Mouse (Mus musculus) c-Kit-positive CD71-positive TER-119-positive erythroid progenitor cells, embryonic 14.5 days (primary cell): ENCODE data around the gene S1pr1.
A peak's percentile ranks its signal among the peaks of the same experiment; 100 is the strongest.

Source experiments
- DNase-seq: peaks from one replicate; pipeline ENCODE4 v3.0.0-alpha.2; 2013; ENCODE audit warnings: low spot score

Gene S1pr1

DNA sequence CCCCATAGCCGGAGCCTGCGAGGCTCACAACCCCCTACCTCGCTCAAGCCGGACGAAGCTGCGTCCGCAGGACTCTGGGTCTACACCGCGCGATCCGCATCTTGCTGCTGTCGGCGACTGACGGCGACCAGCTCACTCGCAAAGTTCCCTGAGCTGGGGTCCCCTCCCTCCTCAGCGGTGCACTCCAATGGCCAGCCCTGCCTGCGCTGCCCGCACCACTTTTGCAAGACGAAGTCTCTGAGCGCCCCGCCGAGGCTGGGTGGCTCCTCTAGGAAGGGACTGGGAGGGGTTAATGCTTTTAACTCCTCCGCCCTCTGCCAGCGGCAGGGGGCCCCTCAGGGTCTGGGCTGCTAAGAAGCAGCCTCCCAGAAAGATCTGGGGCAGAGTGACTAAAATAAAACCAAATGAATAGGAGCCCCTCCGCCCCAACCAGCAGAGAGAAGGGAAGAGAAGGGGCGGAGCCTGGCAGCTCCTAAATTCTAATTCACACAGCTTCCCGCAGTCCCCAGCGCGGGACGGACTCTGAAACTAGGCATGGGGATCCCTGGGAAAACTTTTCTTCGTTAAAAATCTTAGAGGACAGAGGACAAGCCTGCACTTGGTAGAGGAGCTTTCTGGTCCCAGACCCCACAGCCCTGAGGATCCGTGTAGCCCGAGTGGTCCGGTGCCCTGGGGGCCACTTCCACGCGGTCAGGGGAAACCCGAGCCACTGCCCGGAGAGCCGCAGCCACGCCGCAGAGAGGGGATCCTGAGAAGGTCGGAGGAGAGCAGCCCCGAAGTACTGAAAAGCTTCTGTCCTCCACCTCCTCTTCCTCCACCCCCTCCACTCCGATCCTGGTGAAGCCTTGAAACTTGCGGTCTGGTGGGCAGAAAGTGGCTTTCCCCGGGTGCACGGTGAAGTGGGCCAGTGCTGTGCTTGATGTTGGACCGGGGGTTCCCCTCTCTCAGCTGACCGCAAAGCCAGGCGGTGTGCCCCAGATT is at the start of gene S1pr1:
TSS of gene S1pr1 (minus strand) at position 402 of the 981 bp plus-strand sequence.
- peak; percentile 46 for DNase-seq

DNA sequence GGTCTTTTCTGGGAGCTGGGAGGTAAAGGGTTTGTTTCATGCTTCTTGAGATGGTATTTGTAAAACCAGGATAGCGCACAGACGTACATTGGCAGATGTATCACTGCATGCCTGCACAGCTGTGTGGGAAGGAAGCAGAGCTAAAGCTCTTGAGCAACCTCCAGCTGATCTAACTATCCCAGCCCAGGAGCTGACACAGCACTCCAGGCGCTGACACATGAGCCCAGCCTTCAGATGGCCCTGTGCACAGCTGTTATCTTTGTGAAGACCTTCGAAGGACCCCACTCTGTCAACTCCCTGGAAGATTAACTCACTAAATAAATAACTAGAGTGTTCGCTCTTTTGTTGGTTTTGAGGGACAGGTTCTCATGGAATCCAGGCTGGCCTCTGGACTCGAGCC is 48.4 kb upstream of the S1pr1 start:
- no peak for DNase-seq

DNA sequence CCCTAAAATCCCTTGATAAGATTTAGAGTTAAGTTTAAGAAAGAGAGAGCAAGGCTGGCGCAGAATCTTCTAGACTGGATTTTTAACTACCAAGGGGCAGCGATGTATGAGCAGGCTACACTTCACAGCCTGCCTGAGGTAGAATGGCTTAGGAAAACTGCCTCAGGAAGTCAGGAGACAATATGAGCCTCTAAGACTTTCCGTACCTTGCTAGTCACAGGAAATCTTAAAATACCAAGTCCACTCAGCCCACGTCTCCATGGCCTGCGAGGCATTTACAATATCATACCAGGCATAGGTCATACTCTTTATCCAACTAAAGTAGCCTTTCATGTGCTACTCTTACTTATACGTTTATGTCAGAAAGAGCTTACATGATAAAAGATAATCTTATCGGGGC is 48.0 kb upstream of the S1pr1 start:
- DNase-seq = no peak

DNA sequence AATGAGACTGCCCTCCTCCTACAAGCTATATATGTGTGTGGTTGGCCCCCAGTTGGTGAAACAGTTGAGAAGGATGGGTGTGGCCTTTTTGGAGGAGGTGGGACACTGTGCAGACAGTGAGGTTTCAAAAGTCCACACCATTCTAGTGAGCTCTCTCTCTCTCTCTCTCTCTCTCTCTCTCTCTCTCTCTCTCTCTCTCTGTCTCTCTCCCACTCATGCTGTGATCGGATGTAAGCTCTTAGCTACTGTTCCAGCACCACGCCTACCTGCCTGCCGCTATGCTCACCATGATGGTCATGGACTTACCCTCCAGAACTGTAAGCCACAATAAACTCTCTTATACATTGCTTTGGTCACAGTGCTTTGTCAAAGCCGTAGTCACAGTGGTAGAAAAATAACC is 44.8 kb upstream of the S1pr1 start:
- DNase-seq = no peak

DNA sequence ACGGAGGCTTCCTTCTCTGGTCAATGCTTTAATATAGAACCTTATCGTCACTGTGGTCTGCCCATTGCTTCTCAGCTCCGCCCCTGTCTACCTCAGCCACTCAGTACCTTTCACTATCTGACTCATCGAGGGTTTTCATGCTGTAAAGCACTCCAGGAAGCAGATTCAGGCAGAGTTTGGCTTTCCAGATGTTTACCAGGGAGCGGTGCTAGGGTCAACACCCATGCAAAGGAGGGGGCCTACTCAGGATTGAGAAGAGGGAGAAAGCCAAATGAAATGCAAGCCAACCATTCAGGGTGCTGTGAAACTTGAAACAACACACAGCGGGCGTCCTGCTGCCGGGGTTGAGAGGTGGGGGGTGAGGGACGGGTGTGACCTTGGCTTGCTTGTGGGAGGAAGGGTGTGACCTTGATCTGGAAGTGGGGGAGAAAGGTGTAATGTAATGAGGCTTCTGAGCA is 43.6 kb upstream of the S1pr1 start:
- DNase-seq = peak; percentile 11

DNA sequence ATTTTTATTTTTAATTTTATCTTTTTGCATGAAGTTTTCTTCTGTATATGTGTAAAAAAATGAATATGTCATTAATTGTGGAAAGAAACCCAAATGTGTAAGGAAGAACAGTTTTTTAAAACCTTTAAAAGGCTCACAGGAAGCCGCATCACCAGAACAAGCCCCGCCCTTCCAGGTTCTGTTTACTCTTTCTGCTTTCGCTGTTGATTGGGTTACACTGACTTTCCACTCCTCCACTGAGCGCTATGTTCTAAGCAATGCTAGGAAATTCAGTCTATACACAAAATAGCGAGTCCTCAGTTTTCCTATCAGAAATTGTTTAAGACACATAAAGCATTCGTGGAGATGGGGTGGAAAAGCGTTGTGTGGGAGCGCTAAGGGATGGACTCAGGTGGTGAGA is 39.6 kb upstream of the S1pr1 start:
- DNase-seq = no peak

DNA sequence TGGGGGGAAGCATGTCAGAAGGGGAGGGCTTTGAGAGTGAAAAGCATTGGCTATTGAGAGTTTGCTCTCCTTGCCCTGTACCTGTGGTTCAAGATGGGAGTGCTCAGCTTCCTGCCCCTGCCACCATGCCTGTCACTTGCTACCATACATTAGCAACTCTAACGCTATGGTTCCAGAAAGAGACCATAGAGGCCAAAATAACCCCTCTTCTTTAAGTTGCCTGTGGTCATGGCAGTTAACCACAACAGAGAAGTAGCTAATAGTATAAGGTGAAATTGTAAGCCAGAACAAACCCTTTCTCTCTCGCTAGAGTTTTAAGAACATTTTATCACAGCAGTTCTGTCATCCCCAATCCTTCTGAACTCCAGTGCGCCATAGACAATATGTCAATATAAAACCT is 35.5 kb upstream of the S1pr1 start:
- DNase-seq = no peak

DNA sequence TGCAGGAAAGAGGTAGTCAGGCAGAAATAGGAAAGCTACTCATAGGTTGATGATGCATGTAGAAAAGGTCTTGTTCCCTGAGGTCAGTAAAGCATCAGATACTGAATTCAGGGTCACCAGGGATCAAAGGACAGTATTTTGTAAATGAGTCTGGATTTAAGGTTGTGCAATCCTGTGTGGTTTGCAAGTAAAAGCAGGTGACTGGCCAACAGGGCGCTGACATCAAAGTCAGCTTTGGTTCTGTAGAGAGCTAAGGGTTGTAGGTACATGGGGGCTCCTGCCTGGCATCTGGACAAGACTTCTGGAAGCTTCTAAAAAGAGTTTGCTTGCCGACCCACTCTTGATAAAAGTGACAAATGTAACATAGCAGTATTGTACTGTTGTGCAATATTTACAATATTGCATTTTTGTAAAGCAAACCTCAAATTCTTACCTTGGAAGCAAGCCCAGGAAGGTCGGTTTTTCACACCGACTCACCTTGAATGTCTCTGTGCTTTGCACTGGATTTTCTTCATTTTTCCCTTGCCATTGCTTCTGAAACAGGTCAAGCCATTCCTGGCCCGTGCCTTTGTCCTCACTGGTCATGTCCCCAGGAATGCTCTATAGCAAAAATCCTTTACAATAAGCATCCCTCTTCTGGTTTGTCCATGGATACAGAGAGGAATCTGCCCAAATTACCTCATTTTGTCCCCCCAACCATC is 33.6 kb upstream of the S1pr1 start:
- DNase-seq = no peak

DNA sequence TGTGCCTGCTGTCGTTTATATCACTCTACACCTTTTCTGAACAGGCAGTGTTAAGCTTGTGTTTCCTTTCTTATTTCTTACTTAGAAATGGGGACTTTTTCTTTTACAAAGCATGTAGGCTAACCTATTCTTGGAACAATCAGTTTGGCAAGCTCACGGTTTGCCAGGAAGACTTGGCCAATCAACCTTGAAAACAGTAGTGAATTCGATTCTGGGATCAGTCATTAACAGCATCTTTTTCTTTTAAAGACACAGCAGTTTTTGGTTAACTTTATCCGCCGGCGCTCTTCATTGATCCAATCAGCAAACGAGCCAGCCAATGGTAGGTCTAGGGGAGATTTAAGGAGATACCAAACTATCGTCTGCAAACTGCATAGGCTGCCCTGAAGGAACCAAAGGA is 31.6 kb upstream of the S1pr1 start:
- no peak for DNase-seq

DNA sequence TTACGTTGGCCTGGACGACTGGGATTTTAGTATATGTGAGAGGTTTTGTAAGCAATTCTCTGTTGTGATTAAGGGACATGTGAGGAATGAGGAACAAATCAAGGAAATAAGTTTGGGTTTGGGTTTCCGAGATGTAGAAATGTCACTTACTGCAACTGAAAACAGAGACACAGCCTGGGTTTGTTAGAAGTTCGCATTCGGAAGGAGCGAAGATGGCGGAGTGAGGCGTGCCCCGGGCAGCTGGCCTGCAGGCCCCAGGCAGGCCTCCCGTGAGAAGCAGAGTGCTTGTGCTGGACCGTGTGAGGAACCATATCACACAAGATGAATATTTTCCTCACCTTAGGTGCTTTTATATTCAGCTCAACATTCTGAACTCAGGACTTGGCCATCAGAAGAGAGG is 30.2 kb upstream of the S1pr1 start:
- DNase-seq = no peak

DNA sequence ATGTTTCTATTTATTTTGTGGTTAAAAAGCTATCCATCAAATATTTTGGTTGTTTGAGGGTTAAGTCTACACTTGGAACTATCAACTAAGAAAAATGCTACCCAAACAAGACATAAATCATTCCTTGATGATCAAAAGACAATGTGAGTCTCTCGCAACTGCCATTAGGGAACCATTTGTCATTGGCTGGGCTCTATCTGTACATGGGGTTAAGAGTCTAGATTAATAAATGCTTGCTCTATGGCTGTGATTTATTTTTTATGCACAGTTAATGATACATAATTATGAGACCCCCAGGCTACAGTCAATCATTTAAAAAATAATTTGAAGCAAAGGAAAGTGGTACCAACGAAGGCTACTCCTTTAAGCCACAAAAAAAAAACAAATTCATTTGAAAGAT is 23.7 kb upstream of the S1pr1 start:
- no peak for DNase-seq

DNA sequence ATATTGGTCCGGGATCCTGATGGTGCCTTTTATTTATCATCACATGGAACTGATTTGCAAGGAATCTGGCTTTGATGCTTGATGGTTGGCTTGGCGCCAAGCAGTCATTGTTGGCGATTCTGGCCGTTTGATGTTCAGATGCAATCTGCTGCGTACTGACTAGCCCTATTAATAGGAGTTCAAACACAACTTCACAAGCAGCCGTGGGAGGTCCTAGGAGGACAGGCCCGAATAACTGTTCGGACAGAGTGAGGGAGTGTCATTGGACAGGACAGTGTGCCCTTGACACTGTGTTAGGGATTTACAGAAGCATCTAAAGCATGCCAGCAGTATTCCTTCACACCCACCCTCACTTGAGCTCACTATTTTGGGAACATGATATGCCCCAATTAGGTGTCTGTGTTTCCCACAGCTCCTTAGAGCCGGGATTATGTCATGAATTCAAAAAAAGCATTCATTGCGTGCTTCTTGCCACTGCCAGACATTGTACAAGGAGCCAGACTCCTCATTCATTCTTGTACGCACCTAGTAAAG is 23.0 kb upstream of the S1pr1 start:
- DNase-seq = no peak

DNA sequence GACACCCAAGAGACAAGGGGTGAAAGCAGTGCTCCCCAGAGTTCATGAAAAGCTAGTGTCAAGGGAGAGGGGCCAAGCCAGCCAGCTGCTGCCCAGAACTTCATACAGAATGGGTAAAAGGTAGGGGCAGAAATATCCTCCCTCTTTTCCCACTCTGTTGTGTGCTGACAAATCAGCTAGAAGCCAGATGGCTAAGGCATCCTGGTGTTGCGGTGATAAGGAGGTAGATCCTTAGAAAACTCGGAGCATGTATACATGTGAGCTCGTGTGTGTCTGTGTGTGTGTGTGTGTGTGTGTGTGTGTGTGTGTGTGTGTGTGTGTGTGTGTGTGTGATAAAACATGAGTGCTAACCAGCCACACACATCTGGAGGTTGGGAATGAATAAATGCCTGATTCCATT is 20.7 kb upstream of the S1pr1 start:
- no peak for DNase-seq

DNA sequence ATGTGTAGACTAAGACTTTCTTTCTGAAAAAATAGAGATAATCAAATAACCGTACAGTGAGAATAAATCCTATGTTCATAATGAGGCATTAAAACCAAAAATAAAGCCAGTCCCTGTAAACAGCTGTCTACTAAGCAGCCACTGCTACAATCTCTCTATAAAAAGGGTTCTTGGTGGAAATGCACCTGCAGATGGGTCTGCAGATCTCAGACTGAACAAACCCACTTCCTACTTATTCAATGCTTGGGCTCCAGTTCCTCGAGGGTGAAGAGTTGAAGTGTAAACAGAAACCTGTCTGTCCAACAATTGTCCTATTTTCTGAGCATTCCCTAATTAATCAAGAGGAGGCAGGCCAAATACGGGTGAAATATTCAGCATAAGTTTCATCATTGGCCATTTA is 20.0 kb upstream of the S1pr1 start:
- DNase-seq = no peak

DNA sequence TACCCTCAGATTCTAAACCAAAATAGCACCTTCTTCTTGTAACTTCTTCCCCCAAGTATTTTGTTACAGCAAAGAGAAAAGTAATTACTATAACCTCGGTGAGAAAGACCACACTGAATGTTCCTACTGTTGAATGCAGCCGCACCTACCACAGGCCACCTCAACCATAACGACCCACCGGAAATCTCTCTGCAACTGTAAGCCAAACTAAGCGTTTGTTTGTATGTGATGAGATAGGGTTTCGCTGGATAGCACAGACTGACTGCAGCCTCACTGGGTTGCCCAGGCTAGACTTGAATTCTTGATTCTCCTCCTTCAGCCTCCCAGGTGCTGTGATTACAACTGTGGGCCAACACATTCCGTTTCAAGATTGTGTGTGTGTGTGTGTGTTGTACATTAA is 15.5 kb upstream of the S1pr1 start:
- DNase-seq = no peak

DNA sequence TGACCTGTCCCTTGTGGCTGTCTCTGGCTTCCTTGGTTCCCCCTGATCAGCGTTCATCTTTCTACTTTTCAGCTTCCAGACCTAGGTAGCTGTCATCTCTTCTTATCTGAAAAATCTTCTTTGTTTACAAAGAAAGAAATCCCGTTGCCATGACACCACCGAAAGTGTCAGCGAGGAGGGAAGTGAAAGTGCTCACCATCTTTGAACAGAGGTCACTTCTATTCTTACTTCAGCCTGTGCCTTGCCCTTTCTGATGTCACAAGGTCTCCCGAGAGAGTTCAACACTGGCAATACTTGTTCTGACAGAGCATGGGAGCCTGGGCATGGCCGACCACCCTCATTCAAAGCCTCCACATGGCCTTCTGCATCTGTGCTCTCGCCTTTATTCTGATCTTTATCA is 14.3 kb upstream of the S1pr1 start:
- DNase-seq = no peak

DNA sequence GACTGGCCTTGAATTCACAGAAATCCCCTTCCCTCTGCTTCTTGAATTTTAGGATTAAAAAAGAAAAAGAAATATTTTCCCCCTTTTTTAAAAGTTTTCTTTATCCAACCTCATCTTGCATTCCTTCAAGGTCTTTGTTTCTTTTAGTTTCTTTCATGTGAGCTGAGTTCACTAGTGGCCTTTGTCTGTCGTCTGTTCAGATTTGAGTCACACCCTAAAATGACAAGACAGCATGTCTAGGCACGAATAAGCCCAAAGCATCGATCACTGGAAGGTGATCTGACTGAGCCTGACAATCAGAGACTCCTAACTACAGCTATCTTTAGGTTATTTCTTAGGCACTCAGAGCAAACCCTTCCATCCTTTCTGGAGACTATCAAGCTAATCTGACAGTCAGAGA is 13.3 kb upstream of the S1pr1 start:
- DNase-seq = no peak

DNA sequence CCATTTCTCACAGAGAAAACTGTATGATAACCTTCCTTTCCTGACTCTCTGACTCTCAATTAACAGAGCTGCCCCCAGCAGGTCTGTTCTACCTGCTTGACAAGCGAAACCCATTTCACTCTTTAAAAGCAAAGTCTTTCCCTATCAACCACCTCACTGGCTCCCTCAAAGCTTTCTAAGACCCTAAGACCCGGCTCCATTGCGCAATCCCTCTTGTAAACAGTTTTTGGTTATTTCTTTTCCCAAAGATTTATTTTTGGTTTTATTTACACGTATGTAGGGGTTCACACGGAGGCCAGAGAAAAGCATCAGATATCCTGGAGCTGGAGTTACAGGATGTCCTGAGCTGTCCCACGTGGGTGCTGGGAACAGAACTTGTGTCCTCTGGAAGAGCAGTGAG is 4.0 kb upstream of the S1pr1 start:
- DNase-seq = no peak

DNA sequence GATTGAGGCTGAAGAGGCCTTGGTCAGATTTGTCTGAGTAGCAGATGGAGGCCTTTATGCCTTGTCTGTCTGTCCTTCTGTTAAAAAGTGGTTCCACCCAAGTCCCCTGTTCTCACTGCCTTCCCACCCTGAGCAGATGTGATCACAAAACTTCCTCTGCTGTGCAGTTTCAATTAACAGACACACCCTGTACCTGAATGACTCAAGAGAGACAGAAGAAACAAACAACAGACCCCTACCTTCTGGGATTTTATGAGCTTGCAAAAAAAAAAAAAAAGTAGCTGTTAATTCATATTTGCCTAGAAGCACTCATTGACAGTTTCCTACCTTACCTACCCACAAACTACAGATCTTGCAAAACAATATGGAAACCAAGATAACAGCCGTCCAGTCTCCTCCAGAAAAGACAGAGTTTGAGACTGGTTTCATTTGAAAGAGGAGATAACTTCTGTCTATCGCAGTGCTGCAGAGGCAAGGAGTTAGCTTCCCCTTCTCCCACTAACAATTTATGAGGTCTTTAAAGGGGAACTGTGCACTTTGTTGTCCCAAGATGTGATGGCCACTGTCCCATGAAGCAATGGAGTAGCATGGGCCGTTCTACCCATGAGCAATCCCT is 1.1 kb upstream of the S1pr1 start:
- peak; percentile 40 for DNase-seq

DNA sequence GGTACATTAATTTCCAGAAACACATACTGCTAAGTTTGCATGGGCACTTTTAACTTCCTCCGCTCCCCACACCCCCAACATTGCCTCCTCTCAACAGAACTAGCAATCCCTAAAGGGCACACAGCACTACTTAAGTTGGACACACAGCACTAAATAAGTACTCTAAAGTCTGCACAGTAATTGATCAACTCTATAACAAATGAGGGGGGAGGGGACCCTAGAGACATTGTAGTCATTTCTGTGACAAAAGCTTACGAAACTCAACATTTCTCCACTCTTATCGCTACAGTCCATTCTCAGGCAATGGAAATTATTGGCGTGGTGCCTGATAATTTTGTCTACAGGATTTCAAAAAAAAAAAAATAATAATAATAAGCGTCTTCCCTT is 830 bp downstream of the S1pr1 start:
- no peak for DNase-seq

DNA sequence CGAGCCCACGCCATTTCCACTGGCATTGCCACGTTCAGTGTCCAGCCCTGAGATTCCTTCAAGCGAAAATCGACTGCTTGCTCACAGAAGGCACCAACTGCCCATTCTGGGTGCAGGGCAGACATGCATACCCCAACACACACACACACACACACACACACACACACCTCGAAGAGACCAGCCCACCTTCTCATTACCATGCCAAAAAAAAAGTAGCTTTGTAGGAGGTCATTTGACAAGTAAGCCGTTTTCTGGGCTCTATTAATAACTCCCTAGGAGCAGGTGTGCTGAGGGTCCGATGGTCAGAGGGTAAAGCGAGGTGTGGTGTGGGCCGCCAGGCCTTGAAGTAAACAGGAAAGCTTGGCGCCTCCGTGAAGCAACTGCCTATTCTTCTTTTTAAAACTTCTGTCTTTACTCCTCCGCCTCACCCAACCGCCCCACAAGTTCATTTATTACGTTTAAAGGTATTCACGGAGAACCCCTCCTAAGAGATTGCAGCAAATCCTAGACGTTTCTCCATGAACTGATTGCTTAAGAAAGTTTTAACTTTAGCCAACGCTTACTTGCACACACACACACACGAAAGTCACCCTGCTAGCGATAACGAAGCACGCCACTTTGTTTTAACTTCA is 1.3 kb downstream of the S1pr1 start:
- DNase-seq = no peak

DNA sequence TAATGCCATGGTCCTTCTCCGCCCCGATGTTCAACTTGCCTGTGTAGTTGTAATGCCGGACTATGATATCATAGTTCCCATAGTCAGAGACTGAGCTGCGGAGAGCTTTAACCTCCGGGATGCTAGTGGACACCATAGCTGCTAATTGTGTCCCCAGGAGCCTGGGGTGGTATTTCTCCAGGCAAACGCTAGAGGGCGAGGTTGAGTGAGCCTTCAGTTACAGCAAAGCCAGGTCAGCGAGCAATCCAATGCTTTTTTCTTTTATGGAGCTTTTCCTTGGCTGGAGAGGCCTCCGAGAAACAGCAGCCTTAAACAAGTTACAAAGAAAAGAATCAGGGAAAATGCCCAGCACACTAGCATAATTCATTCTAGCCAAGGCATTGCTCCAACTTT is 2.1 kb downstream of the S1pr1 start:
- DNase-seq = peak; percentile 55
